Mouse (Mus musculus) telencephalon, adult 2 months (tissue): ENCODE measurements around the gene Tnfaip1.
"Not testable (repeated sequence)": the region's sequence is repeated elsewhere in the genome, so short reads cannot be mapped to it uniquely, and the experiment has no call there.

Experiments used
- DNase-seq: peaks from one replicate; pipeline ENCODE4 v3.0.0-alpha.2; 2011; ENCODE audit warnings: low read depth, low spot score

The Tnfaip1 gene

DNA sequence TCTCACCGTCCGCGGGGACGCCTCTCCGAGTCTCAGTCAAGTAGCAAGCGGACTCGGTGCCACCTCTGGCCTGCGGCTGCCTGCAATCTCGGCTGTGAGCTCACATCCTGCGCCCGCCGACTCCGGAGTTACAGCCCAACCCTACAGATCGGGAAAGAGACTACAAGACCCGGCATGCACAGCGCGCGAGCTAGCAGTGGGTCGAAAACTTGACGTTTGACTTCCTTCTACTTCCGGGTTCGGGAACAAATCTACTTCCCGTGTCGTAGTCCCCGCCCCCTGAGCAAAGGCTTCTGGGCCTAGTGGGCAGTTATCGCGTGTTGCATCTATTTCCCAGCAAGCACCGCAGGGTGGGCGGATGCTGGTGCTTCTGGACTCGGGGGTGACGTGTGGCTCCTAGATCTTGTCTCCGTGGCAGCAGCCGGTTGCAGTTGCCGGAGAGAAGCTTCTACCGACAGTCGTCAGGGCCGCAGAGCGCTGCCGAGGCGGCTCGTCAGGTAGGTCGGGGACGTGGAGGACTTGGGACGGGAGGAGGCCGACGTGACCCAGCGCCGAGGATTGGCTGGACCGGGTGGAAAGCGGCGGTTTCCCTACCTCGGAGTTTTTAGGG lies at the start of gene Tnfaip1, which contains the start of gene Ift20:
Tnfaip1 (minus strand) TSS at position 253 of the 610 bp plus-strand sequence.
Ift20 (plus strand) TSS at position 282 of the 610 bp plus-strand sequence.
- DNase-seq, result peak; percentile 100

DNA sequence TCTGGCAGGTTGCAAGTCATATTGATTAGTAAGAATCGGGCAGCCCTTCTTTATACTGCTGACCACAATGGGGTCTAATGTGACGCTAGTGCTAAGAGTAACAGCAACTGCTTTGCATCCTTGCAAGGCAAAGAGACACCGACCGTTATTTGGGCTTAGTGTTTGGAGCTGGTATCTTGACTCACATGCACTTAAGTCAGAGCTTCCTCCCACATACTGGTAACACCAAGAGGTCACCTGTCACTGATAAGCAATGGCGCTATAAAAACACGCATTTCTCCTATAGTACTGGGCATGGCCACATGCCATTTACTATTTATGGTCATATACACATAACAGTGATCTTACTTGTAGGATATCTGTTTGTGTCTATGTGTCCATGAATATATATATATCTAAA lies 46.7 kb upstream of the Tnfaip1 start:
- no peak for DNase-seq

DNA sequence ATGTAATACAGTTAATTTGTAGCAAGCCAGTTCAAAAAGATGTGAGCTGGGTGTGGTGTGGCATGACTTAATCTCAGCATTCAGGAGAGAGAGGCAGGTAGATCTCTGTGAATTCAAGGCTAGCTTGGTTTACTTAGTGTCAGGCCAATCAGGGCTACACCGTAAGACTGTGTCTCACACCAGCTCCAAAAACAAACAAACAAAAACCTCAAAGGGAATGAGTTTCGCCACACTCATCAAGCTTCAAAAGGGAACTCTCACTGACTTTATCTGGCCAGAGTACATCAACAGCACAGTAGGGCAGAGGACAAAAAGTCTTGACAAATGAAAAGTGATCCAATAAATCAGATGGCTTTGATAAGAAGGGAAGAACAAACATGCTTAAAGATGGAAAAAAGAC lies 38.8 kb upstream of the Tnfaip1 start:
- DNase-seq, result no peak

DNA sequence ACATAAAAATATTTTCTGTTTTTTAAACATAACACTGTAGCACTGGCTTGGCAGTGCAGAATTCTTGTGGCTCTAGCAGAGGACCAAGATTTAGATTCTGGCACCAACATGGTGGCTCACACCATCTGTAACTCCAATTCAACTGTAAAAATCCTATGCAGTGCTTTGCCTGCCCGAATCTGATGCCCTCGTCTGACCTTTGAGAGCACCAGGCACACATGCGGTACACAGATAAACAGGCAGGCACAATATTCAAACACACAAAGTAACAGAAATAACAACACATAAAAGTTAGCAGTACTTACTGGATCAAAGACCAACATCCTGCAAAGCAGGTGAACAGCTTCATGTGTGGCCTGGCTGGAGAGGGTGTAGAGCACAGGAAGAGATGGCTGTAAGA lies 38.4 kb upstream of the Tnfaip1 start:
- no peak for DNase-seq

DNA sequence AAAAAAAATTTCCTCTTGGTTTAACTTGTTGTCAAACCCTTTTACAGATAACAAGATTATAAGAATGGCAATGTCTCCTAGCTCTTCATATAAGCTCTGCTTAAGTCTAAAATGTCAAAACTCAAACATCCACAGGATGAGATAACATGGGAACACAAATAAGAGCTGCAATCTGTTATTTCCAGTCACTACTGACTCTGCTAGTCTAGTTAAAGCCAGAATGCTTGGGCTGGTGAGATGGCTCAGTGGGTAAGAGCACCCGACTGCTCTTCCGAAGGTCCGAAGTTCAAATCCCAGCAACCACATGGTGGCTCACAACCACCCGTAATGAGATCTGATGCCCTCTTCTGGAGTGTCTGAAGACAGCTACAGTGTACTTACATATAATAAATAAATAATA lies 37.9 kb upstream of the Tnfaip1 start:
- DNase-seq, result not testable (repeated sequence)

DNA sequence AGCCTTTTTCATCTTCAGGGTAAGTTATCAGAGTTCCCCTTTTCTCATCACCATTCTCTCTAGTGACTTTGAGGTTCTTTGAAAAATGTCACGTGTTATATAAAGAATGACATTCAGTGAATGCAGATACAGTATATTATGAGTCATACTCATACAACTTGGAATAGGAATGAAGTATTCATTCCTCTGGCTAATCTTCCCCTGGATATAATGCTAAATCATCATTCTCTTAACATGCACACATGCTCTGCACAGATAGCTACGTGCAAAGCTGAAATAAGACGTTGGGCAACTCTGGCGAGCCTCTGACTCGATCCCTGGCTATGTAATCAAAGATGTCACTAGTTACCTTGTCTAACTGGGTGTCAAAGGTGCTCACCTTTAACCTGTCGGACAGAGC lies 35.7 kb upstream of the Tnfaip1 start:
- DNase-seq, result no peak

DNA sequence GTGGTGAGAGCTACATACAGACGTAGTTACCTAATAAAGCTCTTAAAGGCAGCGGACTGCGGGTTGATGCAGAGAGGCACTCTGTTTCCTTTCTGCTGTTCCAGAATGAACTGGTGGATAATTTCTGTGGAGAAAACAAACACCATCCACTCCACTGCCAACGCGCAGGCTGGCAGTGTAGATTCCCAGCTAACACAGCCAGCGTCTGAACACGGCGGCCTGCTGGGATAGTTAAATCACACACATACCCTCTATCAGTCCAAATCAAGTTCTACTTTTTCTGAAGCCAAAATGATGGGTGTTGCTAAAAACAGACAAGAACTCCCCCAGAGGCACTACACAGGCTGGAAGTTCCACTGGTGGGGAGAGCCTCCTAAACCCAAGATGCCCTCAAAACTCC lies 35.3 kb upstream of the Tnfaip1 start:
- peak; percentile 40 for DNase-seq

DNA sequence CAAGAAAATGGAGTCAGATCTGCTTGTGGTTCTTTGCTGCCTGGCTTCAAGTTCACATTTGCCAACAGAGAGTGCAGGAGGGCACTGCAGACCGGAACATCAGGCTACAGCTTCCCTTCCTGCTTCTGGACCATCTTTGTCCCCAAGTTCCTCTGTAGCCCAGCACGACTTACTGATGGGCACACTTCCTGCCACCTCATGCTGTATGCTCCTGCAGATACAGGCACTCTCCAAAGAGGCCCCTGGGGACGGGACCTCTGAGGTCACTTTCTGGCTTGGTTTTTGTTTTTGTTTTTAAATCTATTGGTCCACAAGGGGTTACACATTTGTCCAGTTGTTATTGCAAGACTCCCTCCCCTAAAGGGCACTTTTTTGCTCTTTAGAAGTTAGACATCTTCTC lies 33.7 kb upstream of the Tnfaip1 start:
- DNase-seq, result no peak

DNA sequence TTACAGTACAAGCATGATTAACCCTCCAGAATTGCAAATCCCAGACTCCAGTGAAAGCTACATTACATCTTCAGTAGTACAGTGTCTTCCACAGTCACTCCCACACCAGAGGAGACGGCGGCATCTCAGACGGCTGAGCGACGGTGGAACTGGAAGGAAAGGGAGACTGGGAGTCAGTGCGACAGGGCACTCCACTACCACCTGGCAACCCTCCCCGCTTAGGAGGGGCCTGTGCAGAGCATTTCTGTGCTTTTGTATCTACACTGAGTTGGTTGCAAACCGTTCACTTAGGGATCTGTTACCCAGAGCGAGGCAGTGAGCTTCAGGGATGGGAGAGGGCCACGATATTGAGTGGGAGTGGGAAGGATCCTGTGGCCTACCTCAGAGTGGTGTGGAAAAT lies 32.7 kb upstream of the Tnfaip1 start:
- no peak for DNase-seq

DNA sequence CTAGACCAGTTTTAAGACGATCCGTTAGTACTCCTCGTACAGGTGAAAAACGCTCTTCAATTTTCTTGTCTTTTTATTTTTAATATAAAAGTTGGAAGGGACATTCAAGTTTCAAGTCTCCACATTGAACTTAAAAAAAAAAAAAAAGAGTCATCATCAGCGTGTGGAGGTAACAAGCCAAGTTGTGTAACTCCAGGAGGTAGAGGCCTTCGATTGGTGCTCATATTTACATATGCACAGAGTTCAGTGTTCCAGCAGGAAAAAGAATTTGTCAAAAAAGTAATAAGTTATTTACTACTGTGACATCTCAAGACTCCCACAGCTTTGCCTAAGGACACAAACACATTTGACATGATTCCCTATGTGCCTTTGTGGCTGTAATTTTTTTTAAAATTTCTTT lies 31.5 kb upstream of the Tnfaip1 start:
- no peak for DNase-seq

DNA sequence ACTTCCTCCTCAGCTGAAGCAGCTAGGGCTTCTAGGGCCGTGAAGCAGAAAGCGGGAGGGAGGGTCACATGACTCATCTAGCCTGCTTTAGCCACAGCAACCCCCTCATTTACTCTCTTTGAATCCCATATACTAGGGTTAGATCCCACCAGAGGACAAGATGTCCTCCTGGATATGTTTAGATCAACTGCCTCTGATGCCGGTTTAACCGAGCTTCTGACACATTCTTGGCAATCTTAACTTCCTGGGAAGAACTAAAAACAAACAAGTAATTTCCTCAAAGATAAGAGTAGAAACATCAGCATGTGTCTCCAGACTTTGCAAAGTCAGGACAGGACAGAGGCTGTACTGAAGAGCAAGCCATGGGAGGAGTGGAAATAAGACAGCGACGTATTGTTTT lies 30.6 kb upstream of the Tnfaip1 start:
- no peak for DNase-seq

DNA sequence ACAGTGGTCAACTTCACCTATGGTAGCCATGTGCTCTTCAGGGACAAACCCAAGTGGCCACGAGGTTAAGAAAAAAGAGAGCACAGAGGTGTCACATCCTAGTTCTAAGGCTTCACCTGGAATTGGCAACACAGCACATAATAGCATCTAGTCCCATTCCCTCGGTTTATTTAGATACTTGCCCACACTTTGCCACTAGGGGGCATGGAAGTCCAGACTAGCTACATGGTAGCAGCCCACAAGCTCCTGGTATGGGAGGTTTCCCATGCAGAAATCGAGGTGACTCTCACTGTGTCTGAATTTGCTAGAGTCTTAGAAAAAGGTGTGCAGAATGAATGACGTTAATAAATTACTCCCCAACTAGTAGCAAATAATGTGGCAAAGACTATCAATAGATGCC lies 24.3 kb upstream of the Tnfaip1 start:
- peak; percentile 68 for DNase-seq

DNA sequence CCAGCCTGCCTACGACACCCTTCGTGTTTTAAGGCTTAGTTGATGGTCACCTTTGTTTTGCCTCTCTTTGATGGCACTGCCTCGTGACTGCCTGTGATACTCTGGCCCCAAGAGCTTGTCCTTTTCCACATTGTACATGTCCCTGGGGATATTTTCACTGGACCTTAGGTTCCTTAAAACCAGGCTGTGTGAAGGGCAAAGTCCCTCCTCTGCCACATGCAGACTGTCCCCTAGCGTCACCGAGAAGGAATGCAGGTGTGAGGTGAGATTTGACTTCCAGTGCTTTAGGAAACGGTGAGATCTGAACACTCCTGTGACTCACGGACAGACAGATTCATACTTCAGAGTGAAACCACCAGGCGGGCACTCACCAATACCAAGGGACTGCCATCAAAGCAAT lies 21.1 kb upstream of the Tnfaip1 start:
- no peak for DNase-seq

DNA sequence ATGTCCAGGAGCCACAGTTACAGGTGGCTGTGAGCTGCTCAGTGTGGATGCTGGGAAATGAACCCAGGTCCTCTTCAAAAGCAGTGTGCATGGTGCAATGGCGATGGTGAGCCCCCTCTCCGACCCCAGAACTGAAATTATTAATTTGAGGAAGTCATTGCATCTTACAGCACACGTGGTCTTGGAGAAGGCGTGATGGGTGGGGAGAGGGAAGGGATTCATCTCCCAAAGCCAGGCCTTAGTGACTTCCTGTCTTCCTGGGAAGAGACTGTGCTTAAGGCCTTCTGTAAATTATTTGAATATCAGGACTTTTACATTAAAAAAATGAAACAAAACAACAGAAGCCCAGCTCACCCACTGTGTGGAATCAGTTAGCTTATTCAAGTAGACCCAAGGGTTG lies 19.9 kb upstream of the Tnfaip1 start:
- no peak for DNase-seq

DNA sequence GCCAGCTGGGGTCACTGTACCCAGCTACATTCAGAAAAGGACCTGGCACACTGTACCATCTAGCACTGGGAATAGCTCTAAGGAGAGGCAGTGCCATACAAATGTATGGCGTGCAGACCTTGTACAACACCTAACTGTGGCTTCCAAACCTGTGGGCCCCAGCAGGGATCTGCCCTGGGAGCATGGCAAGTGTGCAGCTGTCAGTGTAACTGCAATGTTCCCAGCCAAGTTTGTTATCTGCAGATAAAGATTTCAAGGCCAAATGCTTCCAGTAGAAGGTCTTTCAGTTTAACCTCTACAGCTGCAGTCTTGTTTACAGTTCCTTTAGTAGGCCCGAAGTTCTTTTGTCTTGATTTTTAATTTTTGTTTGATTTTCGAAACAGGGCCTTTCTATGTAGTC lies 19.5 kb upstream of the Tnfaip1 start:
- no peak for DNase-seq

DNA sequence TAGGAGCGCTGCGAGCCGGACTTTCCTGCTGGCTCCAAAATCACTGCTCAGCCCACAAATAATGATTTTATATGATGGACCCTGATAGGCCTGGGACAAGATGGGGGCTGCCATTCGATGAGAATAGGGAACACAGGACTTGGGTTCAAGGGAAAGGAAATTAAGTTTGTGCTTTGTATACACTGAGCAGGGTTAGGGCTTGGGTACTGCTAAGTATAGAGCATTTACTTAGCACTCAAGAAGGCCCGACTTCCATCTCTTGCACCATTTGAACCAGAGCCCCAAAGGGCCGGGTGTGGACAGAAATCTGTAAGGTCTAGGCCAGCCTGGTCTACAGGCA lies 14.9 kb upstream of the Tnfaip1 start:
- no peak for DNase-seq

DNA sequence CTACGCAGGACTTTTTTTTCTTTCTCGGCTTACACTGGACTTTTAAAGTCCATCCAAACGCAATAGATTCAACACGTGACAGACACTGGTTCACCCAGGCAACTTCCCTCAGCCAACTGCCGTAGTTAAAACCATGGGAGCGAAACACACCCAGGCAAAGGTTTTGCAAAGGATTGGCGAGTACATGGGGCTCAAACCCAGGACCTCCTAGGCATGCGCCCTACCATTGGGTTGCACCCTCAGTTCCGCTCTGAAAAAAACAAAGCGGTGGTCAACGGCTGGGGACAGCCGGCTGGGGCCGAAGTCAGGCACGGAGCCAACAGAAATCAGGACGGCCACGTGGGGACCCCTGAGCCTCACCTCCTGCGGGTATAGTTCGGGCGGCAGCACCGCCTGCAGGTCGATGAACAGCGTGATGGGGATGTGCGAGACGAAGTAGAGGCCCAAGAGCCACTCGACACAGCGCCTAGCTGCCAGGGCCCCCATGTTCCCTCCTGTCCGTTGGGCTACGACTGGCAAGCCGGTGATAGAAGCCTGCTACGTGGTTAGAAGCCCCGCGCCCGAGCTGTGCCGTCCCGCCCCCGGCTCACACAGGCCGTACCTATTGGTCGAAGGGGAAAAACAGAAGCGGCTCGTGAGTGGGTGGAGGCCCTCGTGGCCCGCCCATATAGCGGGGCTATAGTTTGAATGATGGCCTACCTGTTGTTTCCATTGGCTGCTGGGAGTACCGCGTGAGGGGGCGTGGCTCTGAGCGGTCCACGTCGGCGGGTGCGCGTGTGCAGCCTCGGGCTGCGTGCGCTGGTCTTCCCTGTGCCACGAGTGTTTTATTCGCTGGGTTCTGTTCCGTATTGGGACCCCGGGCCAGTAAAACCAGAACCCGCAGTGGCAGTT lies 14.3 kb upstream of the Tnfaip1 start, which contains the start of gene Tmem97:
Tmem97 (minus strand) TSS at position 610 of the 891 bp plus-strand sequence.
- DNase-seq, result peak; percentile 97

DNA sequence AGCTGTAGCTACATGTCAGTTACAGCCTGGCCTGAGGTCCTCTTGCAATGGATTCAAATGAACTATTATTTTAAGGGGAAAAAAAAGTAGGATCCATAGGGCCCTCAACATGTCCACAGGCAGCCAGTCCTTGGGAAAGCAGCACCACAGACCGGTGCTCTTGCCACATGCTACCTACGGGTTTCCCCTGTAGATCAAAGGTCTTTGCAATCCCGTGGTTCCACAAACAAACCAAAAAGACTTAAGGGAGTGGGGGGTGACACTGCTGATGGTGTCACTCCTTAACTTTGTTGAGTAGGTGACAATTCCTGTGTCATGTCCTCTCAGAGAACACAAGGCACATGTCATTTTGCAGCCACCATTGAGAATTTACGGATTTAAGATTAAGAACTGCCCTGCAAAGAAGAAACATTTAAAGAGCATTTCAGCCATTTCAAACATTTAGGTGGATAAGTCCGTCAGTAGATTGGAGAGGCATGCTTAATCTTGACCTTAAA lies 13.4 kb upstream of the Tnfaip1 start:
- DNase-seq, result no peak

DNA sequence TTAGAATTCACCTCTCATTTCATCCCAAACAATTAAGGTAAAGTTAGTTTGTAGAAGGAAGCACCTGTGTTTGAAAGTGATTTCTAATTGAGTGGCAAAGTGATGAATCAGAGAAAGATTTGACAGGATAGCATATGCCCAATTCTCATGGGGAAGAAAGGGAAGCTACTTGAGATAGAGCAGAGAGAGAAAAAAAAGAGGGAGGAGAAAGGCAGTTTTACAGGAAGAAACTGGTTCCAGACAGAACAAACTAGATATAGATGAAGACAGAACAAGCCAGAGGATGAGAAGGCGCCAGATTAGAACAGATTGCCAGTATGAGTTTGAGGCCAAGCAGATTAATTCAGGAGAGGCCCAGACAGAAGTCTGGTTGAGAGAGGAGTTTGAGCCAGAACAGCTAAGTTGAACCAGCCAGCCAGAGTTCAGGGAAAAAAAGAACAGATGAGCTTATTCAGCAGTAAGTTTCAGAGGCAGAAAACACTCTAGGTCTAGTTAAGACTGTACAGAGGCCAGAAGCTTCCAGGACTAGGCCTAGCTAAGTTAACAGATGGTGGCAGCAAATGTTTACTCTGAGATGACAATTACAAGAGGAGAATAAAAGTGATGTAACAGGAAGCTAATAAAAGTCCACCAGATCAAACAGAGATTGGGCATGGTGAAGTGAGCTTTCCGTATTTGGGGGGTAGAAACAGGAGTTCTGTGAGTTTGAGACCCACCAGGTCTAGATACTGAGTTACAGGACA lies 11.8 kb upstream of the Tnfaip1 start:
- no peak for DNase-seq

DNA sequence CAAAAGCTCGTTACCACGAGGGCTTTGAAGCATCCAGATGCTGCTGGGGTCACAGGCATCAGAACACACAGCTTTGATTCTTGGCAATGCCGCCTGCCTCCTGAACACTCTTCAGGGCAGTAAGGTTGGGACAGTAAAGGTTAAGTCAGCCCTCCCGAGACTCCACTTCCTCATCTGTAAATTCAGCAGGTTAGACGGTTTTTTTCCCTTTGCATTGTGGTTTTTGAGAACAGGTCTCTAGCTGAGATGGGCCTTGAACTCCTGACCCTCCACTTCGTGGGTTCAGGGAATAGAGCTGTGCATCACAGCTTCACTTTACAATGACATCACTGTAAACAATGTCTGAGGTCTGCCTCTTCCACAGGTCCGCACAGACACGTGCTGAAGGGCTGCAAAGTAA lies 9.0 kb upstream of the Tnfaip1 start:
- DNase-seq, result no peak

DNA sequence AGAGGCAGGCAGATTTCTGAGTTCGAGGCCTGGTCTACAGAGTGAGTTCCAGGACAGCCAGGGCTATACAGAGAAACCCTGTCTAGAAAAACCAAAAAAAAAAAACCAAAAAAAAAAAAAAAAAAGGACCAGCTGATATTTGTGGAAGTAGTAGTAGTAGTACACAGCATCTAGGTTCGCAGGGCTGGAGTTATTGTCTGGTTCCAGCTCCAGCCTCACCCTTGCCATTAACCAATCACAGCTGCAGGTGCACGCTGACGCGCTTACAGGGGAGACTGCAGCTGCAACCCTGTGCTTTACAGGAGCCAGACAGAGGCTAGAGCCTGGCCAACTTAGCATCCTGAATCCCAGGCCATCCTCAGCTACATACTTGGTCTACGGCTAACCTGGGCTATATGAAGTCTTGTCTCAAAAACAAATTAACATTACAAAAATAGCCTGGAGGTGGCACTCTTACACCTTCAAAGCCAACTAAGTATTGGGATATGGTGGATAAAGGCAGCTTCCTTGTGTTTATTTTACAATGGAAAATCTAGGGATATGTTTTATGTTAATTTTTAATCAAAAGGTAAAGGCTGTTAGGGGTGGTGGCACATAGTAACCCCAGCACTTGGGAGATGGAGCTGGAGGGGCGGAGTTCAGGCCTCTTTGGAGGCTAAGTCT lies 8.4 kb upstream of the Tnfaip1 start:
- no peak for DNase-seq

DNA sequence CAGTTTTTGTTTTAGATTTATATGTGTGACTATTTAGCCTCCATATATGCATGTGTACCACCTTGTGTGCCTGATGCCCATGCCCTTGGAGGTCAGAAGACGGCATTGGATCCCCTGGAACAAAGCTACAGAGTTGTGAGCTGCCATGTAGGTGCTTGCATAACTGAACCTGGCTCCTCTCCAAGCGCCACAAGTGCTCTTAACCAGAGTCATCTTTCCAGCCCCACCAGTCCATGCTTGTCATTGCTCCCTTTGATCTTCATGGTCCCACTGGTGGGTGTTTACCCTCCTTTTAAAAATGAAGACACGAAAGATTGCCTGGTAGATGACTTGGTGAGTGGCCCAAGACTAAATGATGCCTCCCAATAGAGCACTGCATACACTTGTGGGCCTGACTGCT lies 4.2 kb upstream of the Tnfaip1 start:
- DNase-seq, result no peak
